Mouse (Mus musculus): ENCODE measurements around the gene Rab39. TPM values are rescaled to one million over a fixed set of nuclear protein-coding genes. Genes with fewer than 3 reads are reported as not detected.

Gene Rab39
- total RNA-seq, 2 experiments from 2014 or later = 0.70 to 0.99 TPM

Other genes with a start within 250 kb of the Rab39 start
- 10 to 100 TPM in 1 of 2 experiments, 1 to 10 TPM in 1; 8.7 to 13.3 TPM for gene Atm, start 169.5 kb downstream of the Rab39 start, total RNA-seq (2021)
- gene Npat, start 169.2 kb downstream of the Rab39 start, total RNA-seq (2021) = 1 to 10 TPM; 8.2 to 8.9 TPM
- 100 to 1,000 TPM; 150 to 195 TPM for gene Acat1, start 95.8 kb downstream of the Rab39 start, total RNA-seq (2021)
- 10 to 100 TPM; 30.8 to 37.3 TPM for gene Cul5, start 36.2 kb downstream of the Rab39 start, total RNA-seq (2021)
- gene Slc35f2, start 65.3 kb upstream of the Rab39 start, total RNA-seq (2021) = 1 to 10 TPM in 1 of 2 experiments, under 1 TPM in 1; 0.70 to 1.2 TPM
- gene Sln, start 143.9 kb upstream of the Rab39 start, total RNA-seq (2021) = under 1 TPM in 1 of 2 experiments, not detected in 1; 0.29 TPM

All from adrenal gland, adult 18-20 months (tissue).